Mouse (Mus musculus): ENCODE measurements around the gene Col4a3. TPM values are rescaled to one million over a fixed set of nuclear protein-coding genes. Genes with fewer than 3 reads are reported as not detected.

Gene Col4a3
- polyA plus RNA-seq, 1 experiment from 2014 or later = 0.16 TPM

DNA sequence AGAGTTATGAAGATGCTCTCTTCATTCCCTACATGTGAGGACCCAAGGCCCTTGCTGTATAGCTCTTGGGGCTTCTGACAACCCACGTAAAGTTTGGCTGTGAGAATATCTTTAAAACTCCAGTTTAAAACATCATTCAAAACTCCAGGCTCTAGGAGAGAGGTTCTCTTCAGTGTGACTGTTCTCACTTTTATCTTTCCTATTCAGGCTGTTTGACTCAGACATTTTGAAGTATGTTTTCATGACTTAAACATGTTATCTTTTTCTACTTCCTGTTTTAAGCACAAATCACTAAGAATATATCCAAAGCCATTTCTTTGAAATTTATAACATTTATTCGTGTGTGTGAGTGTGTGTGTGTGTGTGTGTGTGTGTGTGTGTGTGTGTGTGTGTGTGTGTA lies 38.8 kb downstream of the Col4a3 start:
- WGBS = 69% methylated on average over 2 of the region's 2 CpGs
- Histone ChIP-seq H3K27ac (ENCODE audit: low read length) (no peak overlapping the region), H3K27me3 (replicated peaks; ENCODE audit: control insufficient read depth, insufficient read depth, low read length) (no peaks in the 10 kb centered on the region), H3K9ac (ENCODE audit: low read depth, low read length) (no peak overlapping the region), H3K9me3 (ENCODE audit: control insufficient read depth, low read length) (no peaks in the 10 kb centered on the region), H3K36me3 (ENCODE audit: control insufficient read depth, insufficient read depth, low read length) (no peaks in the 10 kb centered on the region), H3K4me2 (ENCODE audit: low read depth, low read length) (no peak overlapping the region), H3K4me1 (ENCODE audit: control insufficient read depth, insufficient read depth, low read length) (no peaks in the 10 kb centered on the region), H3K4me3 (ENCODE audit: low read length) (no peak overlapping the region)
- ATAC-seq = no peak

DNA sequence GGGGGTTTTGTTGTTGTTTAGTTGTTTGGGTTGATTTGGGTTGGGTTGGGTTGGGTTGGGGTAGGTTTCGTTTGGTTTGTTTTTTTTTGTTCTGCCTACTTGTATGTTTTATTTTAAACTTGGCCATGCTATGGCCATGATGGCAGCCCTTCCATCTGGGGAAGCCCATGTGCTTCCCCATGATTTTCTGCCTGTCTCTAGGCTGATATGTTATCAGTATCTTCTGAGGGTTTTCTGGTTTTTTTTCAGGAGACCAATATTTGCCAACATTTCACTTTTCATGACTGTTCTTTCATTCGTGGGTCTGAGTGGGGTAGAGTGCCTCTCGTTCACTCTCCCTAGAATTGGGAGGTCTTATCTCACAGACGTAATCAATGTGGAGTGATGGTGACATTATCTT lies 40.9 kb downstream of the Col4a3 start:
- Histone ChIP-seq H3K4me1 (ENCODE audit: control insufficient read depth, insufficient read depth, low read length) (no peaks in the 10 kb centered on the region), H3K4me3 (ENCODE audit: low read length) (no peak overlapping the region), H3K9me3 (ENCODE audit: control insufficient read depth, low read length) (no peaks in the 10 kb centered on the region), H3K9ac (ENCODE audit: low read depth, low read length) (no peak overlapping the region), H3K4me2 (ENCODE audit: low read depth, low read length) (no peak overlapping the region), H3K27ac (ENCODE audit: low read length) (no peak overlapping the region), H3K27me3 (replicated peaks; ENCODE audit: control insufficient read depth, insufficient read depth, low read length) (no peaks in the 10 kb centered on the region), H3K36me3 (ENCODE audit: control insufficient read depth, insufficient read depth, low read length) (no peaks in the 10 kb centered on the region)
- 51% methylated on average over 4 of the region's 4 CpGs for WGBS
- ATAC-seq = no peak

DNA sequence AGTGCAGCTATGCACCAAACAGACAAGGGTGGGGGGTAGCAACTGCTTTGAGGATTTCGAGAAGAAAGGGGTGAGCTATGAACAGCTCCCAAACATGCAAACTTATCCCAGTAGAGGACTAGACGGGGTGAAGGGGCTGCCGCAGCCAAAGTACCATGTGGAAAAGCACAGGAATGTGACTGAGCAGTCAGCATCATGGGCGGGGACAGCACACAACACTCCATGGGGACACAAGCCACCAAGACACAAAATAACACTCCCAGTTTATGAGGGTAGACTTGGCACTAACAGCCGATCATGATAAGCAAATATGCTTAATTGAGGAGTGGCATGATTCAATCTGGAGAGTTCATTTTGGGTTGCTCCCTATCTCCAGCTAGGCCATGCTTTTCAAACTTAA lies 42.8 kb downstream of the Col4a3 start:
- ATAC-seq = no peak
- WGBS = 73% methylated on average over 5 of the region's 5 CpGs
- no peaks in the 10 kb centered on the region for H3K4me1 ChIP-seq (ENCODE audit: control insufficient read depth, insufficient read depth, low read length)

DNA sequence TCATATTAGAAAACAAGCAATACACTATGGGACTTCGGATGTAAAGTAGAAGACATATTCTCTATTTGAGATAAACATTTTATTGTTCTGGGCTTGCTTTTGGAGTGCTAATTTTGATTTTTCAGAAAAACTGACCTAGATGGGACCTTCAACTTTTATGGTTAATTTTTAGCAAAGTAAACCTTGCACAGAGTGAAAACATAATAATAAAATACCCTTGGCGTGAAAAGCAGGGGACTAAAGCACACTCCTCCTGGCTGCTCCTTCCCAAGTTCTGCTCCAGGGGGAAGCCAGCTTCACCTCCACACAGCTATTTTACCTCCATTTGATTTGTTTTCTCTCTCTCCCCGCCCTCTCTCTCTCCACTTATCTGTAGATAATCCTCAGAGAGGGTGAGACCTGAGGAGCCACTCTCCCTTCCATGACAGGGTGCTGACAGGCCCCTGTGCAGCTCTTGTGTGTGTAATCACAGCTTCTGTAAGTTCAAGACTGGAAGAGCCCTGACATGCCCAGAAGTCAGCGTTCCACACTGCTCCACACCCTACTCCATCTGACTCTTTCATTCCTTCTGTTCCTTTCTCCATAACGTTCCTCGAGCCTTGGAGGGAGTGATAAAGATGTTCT lies 44.6 kb downstream of the Col4a3 start:
- Histone ChIP-seq H3K36me3 (ENCODE audit: control insufficient read depth, insufficient read depth, low read length) (no peaks in the 10 kb centered on the region), H3K27ac (ENCODE audit: low read length) (no peak overlapping the region), H3K4me1 (ENCODE audit: control insufficient read depth, insufficient read depth, low read length) (no peaks in the 10 kb centered on the region), H3K4me2 (ENCODE audit: low read depth, low read length) (no peak overlapping the region), H3K4me3 (ENCODE audit: low read length) (no peak overlapping the region), H3K9me3 (ENCODE audit: control insufficient read depth, low read length) (no peaks in the 10 kb centered on the region), H3K9ac (ENCODE audit: low read depth, low read length) (no peak overlapping the region), H3K27me3 (replicated peaks; ENCODE audit: control insufficient read depth, insufficient read depth, low read length) (no peaks in the 10 kb centered on the region)
- WGBS = 62% methylated on average over 6 of the region's 6 CpGs
- ATAC-seq = no peak

More for the DNA sequence above, 42.8 kb downstream of the Col4a3 start:
- Histone ChIP-seq H3K27me3 (replicated peaks; ENCODE audit: control insufficient read depth, insufficient read depth, low read length) (no peaks in the 10 kb centered on the region), H3K9me3 (ENCODE audit: control insufficient read depth, low read length) (no peaks in the 10 kb centered on the region), H3K36me3 (ENCODE audit: control insufficient read depth, insufficient read depth, low read length) (no peaks in the 10 kb centered on the region), H3K9ac (ENCODE audit: low read depth, low read length) (no peak overlapping the region), H3K4me3 (ENCODE audit: low read length) (no peak overlapping the region), H3K27ac (ENCODE audit: low read length) (no peak overlapping the region), H3K4me2 (ENCODE audit: low read depth, low read length) (no peak overlapping the region)

DNA sequence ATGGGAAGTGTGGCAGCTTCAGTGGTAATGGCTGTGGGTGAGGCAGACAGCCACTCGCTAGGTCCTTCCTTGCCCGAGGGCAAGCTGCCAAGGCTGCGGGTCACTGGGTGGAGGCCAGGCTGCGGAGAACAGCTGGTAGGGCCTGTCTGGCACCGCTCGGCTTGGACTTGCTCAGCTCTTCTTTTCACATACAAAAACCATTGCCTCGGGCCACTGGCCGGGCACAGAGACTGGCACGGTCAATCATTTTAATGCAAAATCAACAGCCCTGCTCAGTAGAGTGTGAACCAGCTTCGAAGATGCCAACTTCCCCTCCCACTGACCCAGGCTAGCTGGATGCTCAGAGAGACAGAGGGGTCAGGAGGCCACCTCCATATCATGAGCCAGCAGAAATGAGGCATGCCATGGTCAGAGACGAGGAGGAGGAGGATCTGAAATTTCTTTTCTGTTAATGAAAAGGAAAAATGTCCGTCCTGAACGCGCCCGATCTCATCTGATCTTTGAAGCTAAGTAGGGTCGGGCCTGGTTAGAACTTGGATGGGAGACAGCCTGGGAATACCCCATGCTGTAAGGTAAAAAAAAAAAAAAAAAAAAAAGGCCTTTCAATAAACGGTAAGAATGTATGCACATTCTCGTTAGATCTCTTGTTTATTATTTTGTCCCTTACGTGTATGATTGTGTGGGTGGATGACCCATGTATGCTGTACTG lies 48.0 kb downstream of the Col4a3 start:
- H3K27ac ChIP-seq (ENCODE audit: low read length) = no peak overlapping the region
- ATAC-seq = no peak
- H3K27me3 ChIP-seq (replicated peaks; ENCODE audit: control insufficient read depth, insufficient read depth, low read length) = no peaks in the 10 kb centered on the region
- no peak overlapping the region for H3K9ac ChIP-seq (ENCODE audit: low read depth, low read length)
- no peak overlapping the region for H3K4me3 ChIP-seq (ENCODE audit: low read length)
- no peaks in the 10 kb centered on the region for H3K36me3 ChIP-seq (ENCODE audit: control insufficient read depth, insufficient read depth, low read length)
- no peaks in the 10 kb centered on the region for H3K9me3 ChIP-seq (ENCODE audit: control insufficient read depth, low read length)
- H3K4me2 ChIP-seq (ENCODE audit: low read depth, low read length) = no peak overlapping the region
- 86% methylated on average over 19 of the region's 19 CpGs for WGBS
- H3K4me1 ChIP-seq (ENCODE audit: control insufficient read depth, insufficient read depth, low read length) = no peaks in the 10 kb centered on the region

DNA sequence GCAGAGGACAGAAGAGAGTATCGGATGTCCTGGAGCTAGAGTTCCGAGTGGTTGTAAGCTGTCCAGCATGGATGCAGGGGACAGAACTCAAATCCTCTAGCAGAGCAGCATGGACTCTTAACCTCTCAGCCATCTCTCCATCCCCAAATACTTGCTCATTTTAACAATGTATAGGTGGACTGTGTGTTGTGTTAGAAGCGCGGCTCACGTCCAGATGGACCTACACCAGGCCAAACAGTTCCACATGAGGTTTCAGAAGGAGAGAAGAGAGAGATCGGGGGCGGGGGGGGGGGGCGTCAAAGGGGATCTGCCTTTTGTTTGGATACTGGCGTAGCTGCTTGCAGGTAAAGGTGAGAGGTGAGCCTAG lies 48.5 kb downstream of the Col4a3 start:
- 81% methylated on average over 9 of the region's 9 CpGs for WGBS
- Histone ChIP-seq H3K9ac (ENCODE audit: low read depth, low read length) (no peak overlapping the region), H3K27me3 (replicated peaks; ENCODE audit: control insufficient read depth, insufficient read depth, low read length) (no peaks in the 10 kb centered on the region), H3K4me3 (ENCODE audit: low read length) (no peak overlapping the region), H3K27ac (ENCODE audit: low read length) (no peak overlapping the region), H3K4me2 (ENCODE audit: low read depth, low read length) (no peak overlapping the region), H3K36me3 (ENCODE audit: control insufficient read depth, insufficient read depth, low read length) (no peaks in the 10 kb centered on the region), H3K4me1 (ENCODE audit: control insufficient read depth, insufficient read depth, low read length) (no peaks in the 10 kb centered on the region), H3K9me3 (ENCODE audit: control insufficient read depth, low read length) (no peaks in the 10 kb centered on the region)
- no peak for ATAC-seq

DNA sequence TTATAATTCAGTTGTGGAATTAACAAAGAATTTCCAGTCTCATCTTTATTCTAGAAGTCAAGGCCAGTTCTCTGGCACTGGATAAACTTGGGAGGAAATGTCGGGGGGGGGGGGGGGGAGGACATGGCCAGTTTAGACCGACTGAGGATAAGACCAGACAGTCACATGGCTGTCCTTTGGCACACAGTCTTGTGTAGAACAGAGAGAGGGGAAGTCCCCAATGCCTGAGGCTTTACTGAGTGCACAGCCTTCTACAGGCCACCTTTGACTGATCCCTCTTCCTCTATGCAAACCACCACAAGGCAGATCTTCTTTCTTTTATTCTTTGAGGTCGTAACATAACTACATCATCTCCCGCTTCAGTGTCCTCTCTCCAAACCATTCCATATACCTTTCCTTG lies 49.6 kb downstream of the Col4a3 start:
- Histone ChIP-seq H3K27me3 (replicated peaks; ENCODE audit: control insufficient read depth, insufficient read depth, low read length) (no peaks in the 10 kb centered on the region), H3K4me3 (ENCODE audit: low read length) (no peak overlapping the region), H3K9ac (ENCODE audit: low read depth, low read length) (no peak overlapping the region), H3K4me1 (ENCODE audit: control insufficient read depth, insufficient read depth, low read length) (no peaks in the 10 kb centered on the region), H3K36me3 (ENCODE audit: control insufficient read depth, insufficient read depth, low read length) (no peaks in the 10 kb centered on the region), H3K4me2 (ENCODE audit: low read depth, low read length) (no peak overlapping the region), H3K27ac (ENCODE audit: low read length) (no peak overlapping the region), H3K9me3 (ENCODE audit: control insufficient read depth, low read length) (no peaks in the 10 kb centered on the region)
- WGBS = 73% methylated on average over 4 of the region's 4 CpGs
- ATAC-seq = no peak

DNA sequence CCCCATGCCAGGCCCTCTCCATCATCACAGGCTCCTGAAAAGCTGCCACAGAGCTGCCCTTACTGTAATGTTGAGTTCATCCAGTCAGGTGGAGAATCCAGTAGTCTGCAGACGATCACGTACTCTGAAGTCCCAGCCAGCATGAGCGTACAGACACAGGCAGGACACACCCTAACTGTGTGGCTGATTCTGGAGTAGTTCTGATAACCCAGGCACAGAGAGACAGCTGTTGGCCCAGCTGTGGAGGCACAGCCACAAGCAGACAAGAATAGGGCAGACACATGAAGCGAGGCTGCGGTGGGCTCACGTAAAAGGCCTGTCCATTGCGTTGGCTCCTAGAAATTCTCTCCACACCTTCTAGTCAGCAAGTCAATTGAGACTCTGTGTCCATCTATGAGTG lies 50.7 kb downstream of the Col4a3 start:
- Histone ChIP-seq H3K4me2 (ENCODE audit: low read depth, low read length) (no peak overlapping the region), H3K27me3 (replicated peaks; ENCODE audit: control insufficient read depth, insufficient read depth, low read length) (no peaks in the 10 kb centered on the region), H3K4me1 (ENCODE audit: control insufficient read depth, insufficient read depth, low read length) (no peaks in the 10 kb centered on the region), H3K9ac (ENCODE audit: low read depth, low read length) (no peak overlapping the region), H3K9me3 (ENCODE audit: control insufficient read depth, low read length) (no peaks in the 10 kb centered on the region), H3K27ac (ENCODE audit: low read length) (no peak overlapping the region), H3K4me3 (ENCODE audit: low read length) (no peak overlapping the region), H3K36me3 (ENCODE audit: control insufficient read depth, insufficient read depth, low read length) (no peaks in the 10 kb centered on the region)
- peak; percentile 31; the same call in 1 of the 2 replicates for ATAC-seq
- WGBS = 90% methylated on average over 7 of the region's 7 CpGs

DNA sequence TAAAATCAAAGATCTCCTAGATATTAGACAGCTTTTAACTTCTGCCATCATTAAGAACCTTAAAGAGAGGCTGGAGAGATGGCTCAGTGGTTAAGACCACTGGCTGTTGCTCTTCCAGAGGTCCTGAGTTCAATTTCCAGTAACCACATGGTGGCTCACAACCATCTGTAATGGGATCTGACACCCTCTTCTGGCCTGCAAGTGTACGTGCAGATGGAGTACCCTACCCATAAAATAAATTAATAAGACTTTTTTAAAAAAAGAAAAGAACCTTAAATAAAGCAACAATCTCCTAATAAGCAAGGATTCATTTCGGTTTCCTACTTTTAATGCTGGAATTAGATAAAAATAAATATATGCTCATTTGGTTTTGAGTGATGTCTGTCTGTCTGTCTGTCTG lies 51.7 kb downstream of the Col4a3 start:
- H3K9ac ChIP-seq (ENCODE audit: low read depth, low read length) = no peak overlapping the region
- H3K4me3 ChIP-seq (ENCODE audit: low read length) = no peak overlapping the region
- no peak for ATAC-seq
- H3K4me1 ChIP-seq (ENCODE audit: control insufficient read depth, insufficient read depth, low read length) = no peaks in the 10 kb centered on the region
- whole genome bisulfite sequencing = 79% methylated on average over 2 of the region's 2 CpGs
- H3K27ac ChIP-seq (ENCODE audit: low read length) = no peak overlapping the region
- H3K9me3 ChIP-seq (ENCODE audit: control insufficient read depth, low read length) = no peaks in the 10 kb centered on the region
- no peaks in the 10 kb centered on the region for H3K36me3 ChIP-seq (ENCODE audit: control insufficient read depth, insufficient read depth, low read length)
- H3K27me3 ChIP-seq (replicated peaks; ENCODE audit: control insufficient read depth, insufficient read depth, low read length) = no peaks in the 10 kb centered on the region
- no peak overlapping the region for H3K4me2 ChIP-seq (ENCODE audit: low read depth, low read length)
